Mouse (Mus musculus) telencephalon, adult 2 months (tissue): ENCODE measurements at regions not wholly inside any gene's neighbourhood (a gene's known extent, or its start where the extent isn't known, plus 50 kb on each side); places are given as distances from the start of the nearest gene placed in this dataset.

Experiments used
- DNase-seq: peaks from one replicate; pipeline ENCODE4 v3.0.0-alpha.2; 2011; ENCODE audit warnings: low read depth, low spot score

DNA sequence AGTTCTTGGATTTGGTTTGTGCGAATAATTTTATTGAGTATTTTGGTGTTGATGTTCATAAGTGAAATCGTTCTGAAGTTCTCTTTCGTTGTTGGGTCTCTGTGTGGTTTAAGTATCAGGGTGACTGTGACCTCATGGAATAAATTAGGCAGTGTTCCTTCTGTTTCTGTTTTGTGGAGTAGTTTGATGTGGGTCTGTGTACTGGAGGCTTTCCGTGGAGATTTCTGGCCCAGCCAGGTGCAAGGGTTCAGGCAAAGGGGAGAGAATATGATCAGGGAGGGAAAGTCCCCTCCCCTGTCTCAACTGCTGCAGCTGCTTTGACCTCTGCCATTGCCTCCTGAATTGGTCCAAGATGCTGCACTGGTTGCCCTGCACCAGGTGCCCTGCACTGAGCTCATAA is 775.7 kb downstream of the Otol1 start:
- DNase-seq, result no peak

DNA sequence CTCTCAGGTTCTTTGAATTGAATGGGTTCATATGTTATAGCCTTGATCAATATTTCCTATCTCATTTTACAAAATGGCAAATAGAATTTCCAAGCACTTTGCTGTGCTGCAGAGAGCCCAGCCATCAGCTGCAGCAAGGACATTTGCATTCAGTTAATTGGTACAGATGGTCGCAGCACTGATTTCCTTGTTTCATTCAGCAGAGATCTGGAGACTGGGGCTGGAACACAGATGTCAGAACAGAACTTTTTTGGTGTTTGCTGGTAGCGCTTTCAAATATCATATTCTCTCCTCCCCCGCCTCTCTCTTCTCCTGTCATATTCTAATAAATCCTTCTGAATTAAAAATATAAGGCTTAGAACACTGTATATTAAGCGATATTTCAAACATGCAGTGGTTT is 794.8 kb downstream of the Otol1 start:
- peak; percentile 79 for DNase-seq

DNA sequence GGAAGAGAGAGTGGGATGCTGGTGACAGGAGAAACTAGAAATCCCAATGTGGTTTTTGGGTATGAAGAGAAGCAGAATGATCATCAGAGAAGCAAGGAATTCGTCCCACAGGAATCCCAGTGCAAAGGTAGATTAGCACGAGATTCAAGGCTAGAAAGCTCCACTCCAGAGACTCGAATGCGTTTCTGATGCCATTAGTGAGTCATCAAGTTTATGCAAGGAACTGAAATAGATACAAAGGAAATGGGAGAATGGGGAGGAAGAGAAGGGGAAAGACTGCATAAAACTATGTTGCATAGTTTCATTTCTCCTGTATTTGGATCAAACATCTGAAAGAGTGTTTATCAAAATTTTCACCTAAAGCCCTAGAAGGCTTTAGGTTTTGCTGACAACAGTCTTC is 796.0 kb downstream of the Otol1 start:
- no peak for DNase-seq

DNA sequence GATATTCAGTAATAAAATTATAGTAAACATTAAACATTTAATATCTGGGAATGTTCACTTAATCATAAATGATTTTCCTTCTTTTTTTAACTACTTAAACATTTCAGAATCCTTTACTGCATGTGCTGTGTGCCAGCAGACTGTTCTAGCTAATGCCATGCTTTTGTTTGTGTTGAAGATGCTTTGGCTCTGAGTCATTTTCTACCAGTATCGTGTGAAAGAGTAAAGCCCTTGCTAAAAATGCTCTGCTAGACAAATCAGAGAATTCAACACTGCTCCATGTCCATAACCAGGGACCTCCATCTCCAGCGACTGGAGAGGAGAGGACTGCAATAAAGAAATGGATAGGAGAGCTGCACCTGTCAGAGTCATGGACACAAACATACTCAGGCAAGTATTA is 796.5 kb downstream of the Otol1 start:
- DNase-seq, result no peak

DNA sequence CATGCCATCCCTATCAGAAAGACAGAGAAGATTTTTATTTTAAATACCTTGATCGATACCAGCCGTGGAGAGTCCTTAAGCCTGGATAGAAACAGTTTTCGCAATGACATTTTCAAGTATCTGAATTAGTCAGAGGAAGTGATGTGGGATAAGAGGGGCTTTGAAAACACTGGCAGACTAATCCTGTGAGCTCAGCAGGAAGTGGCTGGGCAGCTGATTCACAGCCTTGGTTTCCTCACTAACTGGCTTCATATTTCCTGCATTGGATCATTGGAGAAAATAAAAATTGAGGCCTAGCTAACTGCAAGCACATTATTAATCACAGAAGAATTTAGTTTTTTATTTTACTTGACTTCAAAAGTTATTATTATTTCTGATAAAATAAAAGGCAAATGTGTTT is 799.8 kb downstream of the Otol1 start:
- no peak for DNase-seq
